Mouse (Mus musculus): ENCODE measurements at regions not wholly inside any gene's neighbourhood (a gene's known extent, or its start where the extent isn't known, plus 50 kb on each side); places are given as distances from the start of the nearest gene placed in this dataset.

GRCm38 (mm10) chr3:78618900-78619299 lies 667.4 kb downstream of the Rapgef2 start:
- TF ChIP-seq ZC3H11A (IDR thresholded peaks at IDR 0.05; ENCODE audit: borderline replicate concordance, low read depth, low read length) (no peak), HCFC1 (IDR thresholded peaks at IDR 0.05; ENCODE audit: borderline replicate concordance, insufficient read depth, low read length) (no peak), MAFK (IDR thresholded peaks at IDR 0.05; ENCODE audit: insufficient read depth, low read depth, low read length) (no peak)

All from ES-E14 (cell line).